Mouse (Mus musculus): ENCODE measurements around the gene Plekha5.

The Plekha5 gene

DNA sequence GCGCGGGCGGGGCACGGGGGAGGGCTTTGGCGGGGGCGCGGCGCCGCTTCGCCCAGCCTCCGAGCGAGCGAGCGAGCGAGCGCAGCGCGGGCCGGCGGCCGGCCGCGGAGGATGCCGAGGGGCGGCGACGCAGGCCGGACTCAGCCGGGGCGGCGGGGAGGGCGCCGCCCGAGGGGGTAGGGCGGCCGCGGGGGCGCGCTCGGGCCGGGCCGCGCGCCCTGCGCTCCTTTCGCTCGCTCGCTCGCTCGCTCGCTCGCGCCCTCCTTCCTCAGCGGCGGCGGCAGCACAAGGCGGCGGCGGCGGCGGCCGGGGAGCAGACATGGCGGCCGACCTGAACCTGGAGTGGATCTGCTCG lies at the start of gene Plekha5:
Gene Plekha5, plus strand, starts transcription at position 209 of the 355 bp plus-strand sequence.
- peak; percentile 36 to 57 for DNase-seq

DNA sequence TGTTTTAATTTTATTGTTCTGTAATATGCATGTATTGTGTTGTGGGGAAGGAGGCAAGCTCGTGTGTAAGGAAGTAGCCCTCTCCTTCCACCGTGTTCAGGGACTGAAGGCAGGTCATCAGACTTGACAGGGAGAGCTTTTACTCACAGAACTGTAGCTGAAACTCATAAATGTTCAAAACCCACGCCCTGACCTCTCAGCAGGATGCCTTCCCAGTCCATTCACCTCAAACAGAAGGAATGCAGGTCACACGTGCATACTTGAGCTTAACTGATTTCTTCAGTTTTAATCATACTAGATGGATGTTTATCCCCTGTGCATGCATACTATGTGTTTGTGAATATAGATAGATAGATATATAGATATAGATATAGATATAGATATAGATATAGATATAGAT lies 48.2 kb upstream of the Plekha5 start:
- no peak for DNase-seq

DNA sequence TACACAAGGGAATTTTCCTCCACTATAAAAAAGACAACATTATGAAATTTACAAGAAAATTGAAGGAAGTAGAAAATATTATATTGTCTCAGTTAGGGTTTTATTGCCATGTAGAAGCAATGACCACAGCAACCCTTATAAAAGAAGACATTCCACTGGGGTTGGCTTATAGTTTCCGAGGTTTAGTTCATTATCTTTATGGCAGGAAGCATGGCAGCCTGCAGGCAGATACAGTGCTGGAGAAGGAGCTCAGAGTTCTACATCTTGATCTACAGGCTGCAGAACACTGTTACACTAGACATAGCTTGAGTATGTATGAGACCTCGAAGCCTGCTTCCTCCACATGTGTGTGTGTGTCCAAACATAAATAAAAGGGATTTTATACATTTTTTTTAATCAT lies 43.3 kb upstream of the Plekha5 start:
- no peak for DNase-seq

DNA sequence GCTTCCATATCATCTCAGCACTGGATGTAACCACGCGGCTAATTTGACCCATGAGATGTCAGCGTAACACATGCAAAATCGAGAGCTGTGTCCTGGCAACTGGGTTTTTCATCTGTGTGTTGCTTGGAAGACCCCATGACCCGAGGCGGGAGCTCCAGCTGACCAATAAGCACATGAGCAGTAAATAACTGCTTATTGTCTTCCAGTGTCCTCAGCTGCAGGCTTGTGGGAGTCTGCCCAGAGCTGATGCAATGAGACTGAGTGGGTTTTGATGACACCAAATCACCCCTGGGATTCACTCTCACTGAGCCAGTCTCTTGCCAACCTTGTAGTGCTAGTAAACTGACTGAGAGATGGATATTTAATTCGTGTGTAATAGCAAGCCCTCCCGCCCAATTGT lies 42.7 kb upstream of the Plekha5 start:
- no peak for DNase-seq

DNA sequence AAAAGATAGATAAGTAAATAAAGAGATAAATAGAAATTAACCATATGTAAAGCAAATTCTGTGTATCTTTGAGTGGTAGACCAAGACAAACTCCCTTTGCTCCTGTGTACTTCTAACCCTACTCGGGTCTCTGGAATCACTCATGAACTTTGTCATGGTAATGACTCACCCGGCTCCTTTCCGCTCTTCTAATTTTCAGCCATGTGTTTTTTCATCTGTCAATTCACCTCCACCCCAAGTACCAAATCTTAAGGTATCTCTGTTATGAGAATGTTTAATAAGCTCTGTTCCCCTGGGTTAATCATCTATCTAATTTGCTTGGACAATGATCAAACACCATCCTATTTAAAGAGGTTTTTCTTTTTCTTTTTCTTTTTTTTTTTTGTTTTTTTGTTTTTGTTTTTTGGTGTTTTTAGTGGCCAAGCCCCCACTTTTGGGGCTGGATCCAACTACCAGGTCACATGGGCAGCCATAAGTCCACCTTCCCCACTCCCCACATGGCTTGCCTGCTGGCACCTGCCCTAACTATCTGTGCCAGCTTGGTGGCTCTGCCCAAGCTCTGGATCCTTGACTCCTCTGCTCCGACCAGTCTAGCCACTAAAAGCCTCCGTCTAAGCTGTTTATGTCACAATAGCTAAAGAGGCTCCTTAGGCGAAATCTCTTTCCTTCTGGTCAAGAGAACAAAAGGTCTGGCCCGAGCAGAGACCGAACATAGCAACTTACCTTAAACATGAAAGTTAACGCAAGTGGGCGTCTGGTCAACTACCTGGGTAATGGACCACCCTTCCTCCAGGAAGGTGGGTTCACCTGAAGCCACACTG lies 40.1 kb upstream of the Plekha5 start:
- DNase-seq: no peak

DNA sequence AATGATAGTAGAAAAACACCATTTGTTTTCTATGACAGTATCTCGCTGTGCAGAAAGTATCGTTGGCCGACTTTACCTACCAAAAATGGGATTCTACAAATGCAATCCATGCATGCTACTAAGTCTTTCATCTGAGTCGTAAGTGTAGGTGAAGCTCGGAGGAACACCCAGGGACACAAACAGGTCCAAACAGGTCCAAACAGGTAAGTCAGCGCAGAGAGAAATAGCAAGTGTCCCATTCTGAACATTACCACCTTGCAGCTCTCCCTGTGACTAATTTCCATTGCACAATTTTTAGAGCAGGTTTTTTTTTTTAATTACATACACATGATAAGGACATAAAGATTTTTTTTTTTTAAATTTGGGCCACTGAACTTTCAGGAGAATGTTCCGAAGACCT lies 27.2 kb upstream of the Plekha5 start:
- DNase-seq: no peak

DNA sequence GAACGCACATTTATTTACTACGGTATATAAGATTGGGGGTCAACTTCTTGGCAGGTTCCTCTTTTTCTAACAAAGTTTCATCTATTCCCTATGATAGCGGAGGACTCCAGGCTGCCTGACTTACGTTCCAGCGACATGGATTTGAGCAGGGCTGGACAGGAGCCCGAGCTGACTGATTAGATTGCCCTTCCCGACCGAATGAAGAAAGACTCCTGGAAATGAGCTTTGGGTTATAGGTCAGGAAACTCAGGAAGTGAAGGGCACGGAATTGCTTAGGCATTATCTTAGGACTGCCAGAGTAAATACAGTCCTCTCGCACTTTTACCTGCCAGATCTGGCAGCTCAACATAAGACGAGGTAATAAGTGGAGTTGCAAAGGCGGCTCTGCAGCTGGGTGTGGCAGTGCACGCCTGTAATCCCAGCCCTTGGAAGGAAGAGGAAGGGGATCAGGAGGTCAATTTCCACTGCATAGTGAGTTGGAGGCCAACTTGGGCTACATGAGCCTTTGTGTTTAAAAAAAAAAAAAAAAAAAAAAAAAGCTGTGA lies 21.0 kb upstream of the Plekha5 start:
- DNase-seq: no peak

DNA sequence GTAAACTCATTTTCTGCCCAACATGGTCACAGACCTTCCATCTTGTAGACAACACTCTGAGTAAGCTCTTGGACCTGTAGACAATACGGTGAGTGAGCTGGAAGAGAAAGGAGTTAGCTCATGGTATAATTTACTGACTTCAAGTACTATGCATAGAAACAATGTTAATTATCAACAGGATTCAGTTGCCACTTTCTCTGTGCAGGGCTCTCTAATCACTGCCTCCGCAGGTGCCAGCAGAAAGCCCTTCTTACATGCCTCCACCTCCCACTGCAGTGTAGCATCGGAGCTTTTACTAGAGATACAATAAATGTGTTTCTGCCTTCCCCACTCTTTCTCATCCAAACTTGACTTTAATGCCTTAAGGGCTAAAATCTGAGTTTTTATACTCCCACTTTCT lies 11.9 kb upstream of the Plekha5 start:
- no peak for DNase-seq

DNA sequence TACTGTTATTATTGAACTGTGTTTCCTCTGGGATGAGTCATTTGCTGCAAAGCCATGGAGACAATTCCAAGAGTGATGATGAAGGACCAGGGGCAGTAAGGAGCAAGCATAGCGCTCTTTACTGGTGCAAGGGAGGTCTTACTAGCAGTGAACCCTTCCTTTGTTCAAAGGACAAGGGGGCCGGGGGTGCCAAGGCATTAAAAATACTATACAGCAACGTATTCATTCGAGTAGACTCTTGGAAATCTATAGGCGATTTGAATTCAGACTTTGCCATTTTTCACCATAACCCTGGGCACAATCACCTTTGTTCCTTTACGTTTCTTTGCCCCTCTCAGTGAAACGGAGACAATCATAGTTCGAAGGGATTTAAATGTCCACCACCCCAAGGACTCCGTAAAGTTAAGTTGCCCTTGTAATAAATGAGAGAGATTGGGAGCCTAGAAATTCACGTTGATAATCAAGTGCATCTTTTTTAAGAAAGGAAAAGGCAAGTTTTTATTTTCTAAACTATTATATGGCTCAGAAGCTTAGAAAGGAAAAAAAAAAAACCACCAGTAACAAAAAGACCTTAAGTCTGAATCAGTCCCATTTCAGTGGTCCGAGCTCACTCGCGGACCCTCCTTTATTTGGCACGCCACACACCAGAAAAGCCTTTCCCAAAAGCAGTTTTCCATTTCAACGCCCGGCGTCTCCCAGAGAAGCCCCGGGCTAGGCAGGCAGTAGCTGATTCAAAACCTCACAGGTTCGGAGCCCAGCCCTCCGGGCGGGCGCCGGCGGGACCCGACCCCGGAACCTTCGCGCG lies 611 bp upstream of the Plekha5 start:
- no peak for DNase-seq

DNA sequence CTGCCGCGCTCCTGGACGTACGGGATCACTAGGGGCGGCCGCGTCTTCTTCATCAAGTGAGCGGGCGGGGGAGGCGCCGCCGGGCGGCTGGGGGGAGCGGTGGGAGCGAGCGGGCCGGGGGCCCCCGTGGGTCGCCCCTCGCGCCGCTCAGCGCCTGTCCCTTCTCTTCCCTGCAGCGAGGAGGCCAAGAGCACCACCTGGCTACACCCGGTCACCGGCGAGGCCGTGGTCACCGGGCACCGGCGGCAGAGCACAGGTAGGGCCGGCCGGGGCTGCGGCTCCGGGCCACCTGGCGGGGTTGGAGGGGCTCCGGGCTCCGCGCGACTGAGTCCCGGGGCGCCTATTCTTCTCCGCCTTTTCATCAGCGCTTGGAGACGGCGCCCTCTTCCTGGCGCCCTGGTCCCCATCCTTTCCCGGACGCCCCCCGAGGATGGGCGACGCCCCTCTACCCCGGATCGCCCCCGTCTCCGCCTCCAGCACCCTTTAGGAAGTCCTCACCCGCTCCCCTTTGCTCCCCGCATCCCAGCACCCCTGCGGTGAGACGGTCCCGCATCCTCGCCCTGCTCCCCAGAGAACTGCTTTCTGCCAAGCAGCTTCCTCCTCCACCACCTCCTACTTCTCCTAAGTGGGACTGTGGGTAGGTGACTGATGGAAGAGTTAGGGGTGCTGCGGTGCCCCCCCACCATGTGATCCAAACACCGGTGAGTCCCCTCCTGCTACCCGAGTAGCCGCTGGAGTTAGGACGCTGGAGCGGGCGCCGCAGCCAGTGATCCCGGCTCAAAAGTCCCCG lies 542 bp downstream of the Plekha5 start:
- DNase-seq: peak; percentile 32 to 53

DNA sequence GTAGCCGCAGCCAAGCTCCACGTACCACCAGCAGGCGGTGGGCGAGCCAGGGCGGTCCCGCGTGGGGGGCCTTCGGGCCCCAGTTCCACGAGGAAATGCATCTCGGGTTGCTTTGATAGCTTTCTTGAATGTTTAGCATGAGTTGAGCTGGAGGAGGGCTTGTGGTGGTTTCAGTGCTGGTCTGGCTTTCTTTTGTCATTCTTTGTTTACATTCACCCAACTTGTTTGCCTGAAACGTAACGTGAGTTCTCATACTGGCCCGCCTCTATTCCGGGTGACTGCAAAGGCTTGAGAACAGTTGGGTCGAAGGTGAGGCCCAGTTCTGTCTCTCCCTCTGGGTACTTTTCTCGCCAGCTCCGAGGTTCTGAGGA lies 1.1 kb downstream of the Plekha5 start:
- peak in 1 of 2 experiments; percentile 17 for DNase-seq

DNA sequence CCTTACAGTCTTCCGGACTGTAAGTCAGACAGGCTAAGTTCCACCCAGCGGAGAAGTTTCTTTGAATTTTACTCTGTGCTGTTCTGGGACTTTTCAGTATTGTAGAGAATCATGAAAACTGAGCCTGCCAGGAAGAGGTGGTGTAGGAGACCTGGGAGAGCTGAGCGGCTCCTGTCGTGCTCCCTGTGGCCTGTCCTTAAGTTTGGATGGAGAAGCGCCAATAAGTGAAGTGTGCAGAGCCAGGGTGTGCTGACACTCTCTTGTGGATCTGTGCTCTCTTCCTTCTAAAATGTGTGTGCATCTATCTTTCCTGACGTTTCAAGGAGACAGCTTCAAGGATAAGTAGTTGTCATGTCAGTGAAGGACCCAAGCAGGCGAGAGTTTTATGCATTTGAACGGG lies 5.4 kb downstream of the Plekha5 start:
- DNase-seq: no peak

DNA sequence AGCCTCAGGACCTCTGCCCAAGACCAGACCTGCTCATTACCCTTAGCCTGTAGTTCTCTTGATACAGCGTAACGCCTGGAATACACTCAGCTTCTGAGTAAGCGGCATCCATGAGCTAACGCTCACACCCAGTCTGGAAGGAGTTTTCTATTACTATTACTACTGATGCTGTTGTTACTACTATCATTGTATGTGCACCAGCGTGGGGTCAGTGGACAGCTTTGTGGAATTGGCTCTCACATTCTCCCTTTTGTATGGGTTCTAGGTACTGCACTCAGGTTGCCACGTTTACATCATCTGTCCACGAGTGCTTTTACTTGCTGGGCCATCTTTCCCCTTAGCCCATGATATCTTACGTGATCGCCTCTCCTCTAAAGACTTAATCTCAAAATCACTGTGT lies 8.5 kb downstream of the Plekha5 start:
- DNase-seq: no peak

DNA sequence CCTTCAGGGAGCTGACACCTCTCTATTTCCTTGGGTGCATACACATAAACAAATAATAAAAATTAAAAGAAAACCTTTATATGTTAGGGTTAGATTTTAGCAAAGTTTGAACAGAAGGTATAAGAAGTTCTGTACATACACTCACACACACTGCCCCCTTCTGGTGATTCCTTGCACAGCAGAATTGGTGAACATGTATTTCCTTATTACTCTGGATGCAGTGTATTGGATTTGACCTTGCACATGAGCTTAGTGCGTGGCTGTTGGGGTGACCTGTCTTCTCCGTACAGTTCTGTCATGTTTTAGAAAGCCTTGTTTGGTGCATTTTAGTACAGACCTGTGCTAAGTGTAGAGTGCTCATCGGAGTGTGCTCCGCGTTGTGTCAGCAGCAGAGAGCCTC lies 19.5 kb downstream of the Plekha5 start:
- peak in 1 of 2 experiments; percentile 40 for DNase-seq

DNA sequence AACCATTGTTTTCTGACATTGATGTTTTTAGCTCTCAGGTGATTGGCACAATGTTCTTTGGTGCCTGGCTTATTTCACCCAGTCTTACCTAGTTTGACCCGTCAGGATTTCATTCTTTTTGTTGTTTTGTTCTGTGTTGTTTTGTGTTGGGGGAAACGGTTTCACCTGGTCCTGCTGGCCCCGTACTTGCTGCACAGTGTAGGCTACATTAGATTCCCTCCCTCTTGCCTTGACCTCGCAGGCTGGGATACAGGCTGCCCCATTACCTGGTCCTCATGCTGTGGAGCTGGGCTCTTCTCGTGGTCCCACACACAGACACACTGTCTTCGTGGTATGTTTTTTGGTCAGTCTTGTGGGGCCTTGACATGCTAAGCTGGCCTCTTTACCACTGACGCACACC lies 20.3 kb downstream of the Plekha5 start:
- no peak for DNase-seq

DNA sequence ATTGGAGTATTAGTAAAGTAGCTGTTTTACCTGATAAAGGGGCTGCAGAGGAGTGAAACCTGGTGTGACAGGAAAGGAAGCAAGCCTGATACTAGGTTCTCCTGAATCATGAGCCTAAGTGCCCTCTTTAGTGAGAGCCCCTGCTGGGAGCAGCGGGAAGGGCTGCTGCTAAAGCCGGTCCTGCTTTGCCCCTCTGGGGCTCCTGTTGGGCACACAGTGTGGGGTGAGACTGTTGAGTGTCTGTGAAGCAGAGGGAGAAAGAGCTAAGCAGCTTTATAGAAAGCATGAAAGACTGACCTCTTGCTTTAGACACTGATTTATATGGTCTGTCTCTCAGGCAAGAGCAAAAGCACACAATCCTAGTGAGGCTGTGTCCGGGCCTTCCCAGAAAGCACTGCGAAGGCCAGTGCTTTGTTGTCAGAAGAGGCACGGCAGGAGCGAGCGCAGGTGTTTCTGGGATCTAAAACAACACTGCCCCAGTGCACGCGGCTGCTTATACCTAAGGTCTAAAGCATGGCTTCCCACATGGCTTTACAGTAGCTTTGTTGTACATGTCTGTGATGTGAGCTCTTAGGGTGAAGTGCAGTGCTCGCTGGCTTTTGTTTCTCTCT lies 21.1 kb downstream of the Plekha5 start:
- DNase-seq: no peak

DNA sequence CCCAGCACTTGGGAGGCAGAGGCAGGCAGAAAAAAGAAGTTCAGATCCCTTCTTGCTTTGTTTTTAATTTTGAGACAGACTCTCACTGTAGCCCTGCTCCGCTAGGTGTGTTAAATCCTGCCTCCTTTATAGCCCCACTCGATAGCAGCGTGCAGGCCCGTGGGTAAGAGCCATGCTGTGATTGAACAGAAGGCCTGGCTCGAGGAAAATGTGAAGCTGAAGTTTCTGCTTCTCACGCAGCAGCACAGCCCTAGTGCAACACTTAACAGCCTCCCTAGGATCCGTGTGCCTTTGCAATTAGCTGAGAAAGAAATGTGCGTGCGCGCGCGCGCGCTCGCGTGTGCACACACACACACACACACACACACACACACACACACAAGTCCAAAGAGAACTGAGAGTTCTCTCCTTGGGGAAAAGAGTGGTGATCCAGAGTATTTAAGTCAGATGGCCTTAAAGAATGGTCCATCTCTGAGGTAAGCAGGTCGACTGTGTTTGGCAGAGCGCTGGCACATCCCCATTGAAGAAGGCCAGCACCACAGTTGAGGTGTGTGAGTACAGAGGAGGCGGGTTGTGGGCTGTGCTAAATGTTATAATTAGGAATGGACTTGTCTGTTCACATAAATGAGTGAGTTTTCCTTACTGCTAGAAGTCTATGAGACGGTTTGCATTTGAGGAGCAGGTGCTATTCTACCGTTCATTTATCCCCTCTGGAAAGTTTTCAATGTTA lies 24.3 kb downstream of the Plekha5 start:
- DNase-seq: no peak

DNA sequence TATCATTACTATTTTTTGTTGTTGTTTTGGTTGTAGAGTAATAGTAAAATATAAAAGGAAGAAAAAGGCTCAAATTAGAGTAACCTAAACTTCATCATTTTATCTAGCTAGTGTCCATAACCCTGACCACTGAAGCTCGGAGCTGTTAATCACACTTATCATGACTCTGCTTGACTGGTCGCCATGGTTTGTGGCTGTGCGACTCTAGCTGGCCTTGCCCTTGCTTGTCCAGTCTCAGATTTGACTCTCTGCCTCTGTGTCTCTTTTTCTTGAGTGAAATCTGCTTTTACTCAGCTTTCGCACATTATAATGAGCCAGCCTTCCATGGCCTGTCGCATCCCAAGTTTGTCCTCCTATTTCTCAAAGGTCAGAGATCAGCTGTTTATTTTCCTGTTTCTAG lies 26.8 kb downstream of the Plekha5 start:
- DNase-seq: no peak

DNA sequence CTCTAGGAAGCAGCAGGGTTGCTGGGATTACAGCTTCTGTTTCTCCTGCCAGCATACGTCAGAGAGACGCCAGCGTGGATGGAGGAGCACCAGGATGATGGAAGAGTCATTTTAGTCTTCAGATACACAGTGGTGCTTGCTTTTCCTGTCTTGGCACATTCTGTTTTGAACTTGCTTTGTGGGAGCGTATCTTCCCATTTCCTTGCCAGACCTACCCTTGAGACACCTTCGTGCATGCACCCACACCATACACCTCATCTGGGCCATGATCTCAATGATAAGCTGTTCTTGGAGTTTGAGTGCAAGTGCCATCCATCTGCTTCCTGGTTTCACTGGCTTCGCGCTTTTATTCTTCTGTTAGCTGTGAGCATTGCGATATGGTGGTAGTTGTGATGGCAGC lies 28.9 kb downstream of the Plekha5 start:
- DNase-seq: no peak

DNA sequence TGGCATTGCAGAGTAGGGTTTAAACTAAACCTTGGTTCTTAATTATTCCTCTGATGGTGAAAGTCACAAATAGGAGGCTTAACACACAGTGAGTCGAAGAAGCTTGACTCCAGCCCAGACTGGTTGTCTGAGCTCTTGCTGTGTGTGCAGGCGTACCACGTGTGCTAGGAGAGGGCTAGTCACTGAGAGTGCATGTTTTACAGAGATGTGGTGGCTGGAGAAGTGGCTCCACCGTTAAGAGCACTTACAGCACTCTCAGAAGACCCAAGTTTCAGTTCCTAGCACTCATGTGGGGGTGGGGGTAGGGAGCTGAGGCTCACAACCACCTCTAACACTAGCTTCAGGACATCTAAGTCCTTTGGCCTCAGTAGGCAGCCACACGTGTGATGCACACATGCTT lies 29.6 kb downstream of the Plekha5 start:
- DNase-seq: no peak

DNA sequence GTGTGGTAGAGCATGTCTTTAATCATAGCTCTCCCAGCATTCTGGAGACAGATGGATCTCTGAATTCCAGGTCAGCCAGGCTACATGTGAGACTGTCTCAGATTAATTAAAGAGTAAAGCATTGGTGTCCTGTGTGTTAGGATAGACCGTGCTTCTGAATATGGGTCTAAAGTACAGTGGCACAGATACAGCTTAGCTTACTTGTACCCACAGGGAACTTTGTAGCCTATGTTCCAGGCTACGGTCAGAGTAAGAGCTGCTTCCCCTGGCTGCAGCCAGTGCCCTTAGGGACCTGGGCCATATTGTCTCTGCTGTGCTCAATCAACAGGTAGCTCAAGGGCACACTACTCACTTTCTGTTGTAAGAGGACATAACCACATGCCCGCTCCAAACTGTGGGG lies 30.5 kb downstream of the Plekha5 start:
- DNase-seq: no peak

DNA sequence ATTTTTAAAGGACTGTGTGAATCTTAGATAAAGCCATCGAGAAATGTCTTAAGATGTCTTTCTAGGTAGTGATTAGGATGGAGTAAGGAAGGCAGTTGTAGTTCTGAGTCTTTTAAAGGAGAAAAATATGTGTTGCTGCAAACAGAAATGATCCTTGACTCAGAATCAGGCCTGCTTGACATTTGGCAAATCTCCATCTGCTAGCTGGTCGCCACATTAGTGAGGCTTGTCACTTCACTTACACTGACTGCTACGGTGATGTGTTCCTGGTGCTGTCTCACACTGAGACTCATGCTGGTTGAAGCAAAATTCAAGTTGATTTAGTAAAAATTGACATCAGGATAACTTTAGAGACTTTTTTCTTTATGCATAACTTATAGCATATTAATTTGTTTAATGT lies 32.0 kb downstream of the Plekha5 start:
- DNase-seq: no peak
